Mouse (Mus musculus): ENCODE measurements around the gene Hp1bp3.

- TF ChIP-seq CTCF (IDR thresholded peaks at IDR 0.05; ENCODE audit: low read depth): no peak
- no peak for TF ChIP-seq EP300 (IDR thresholded peaks at IDR 0.05; ENCODE audit: low read depth)
Observed at GRCm38 (mm10) chr4:138288691-138289090, 72.6 kb downstream of the Hp1bp3 start.

Data from liver, embryonic 14.5 days (tissue).